Mouse (Mus musculus): ENCODE data around the gene Psrc1. TPM values are rescaled to one million over a fixed set of nuclear protein-coding genes. Genes with fewer than 3 reads are reported as not detected.

The Psrc1 gene
- polyA plus RNA-seq, 1 experiment from 2014 or later: 3.5 TPM

DNA sequence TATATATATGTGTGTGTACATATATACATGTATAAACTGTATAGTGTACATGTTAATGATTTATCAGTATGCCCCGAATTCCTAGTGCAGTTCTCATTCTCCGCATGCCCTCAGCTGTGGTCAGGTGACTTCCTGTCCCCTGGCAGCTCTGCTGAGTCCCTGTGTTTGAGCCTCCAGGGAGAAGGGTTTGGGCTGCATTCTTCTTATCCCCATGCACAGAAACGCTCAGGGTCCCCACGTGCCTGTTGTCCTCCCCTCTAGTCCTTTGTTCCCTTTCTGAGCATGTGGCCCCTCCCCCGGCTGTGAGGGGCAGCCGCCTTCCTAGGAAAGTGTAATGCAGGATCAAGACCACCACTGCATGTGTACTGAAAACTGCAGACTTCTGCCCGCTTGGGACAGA, 22.7 kb upstream of the Psrc1 start:
- Histone ChIP-seq H3K36me3 (ENCODE audit: control insufficient read depth, insufficient read depth, low read length) (peaks cover 18% of the 10 kb centered on the region), H3K4me1 (ENCODE audit: control insufficient read depth, insufficient read depth, low read length) (no peaks in the 10 kb centered on the region), H3K9me3 (ENCODE audit: control insufficient read depth, low read length) (no peaks in the 10 kb centered on the region), H3K9ac (replicated peaks; ENCODE audit: low read depth, low read length) (no peak overlapping the region), H3K27me3 (ENCODE audit: control insufficient read depth, insufficient read depth, low read length) (no peaks in the 10 kb centered on the region), H3K27ac (ENCODE audit: low read depth, low read length) (no peak overlapping the region), H3K4me2 (ENCODE audit: low read depth, low read length) (no peak overlapping the region), H3K4me3 (ENCODE audit: low read depth, low read length) (no peak overlapping the region)
- 13% methylated on average over 7 of the region's 7 CpGs for WGBS
- ATAC-seq (ENCODE audit: low read depth): no peak

DNA sequence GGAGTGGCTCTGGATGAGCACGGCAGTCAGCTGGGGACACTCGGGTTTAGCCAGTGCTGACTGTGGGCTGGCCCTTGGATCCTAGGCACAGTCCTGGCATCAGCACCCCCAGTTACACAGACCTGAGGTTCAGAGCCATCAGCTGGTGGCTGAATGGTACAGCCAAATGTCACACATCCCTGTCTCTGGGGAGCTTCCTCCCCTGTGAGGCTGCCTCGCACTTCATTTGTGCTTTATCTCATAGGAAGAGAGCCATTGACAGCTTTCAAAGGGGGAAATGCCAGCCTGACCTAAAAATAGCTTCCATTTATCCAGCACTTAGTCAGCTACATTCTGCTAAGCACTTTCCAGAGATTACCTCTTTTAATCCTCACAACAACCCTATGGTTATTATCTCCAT, 20.0 kb upstream of the Psrc1 start:
- no peaks in the 10 kb centered on the region for H3K27me3 ChIP-seq (ENCODE audit: control insufficient read depth, insufficient read depth, low read length)
- 73% methylated on average over 3 of the region's 3 CpGs for WGBS
- no peak overlapping the region for H3K4me2 ChIP-seq (ENCODE audit: low read depth, low read length)
- H3K9ac ChIP-seq (replicated peaks; ENCODE audit: low read depth, low read length): no peak overlapping the region
- H3K9me3 ChIP-seq (ENCODE audit: control insufficient read depth, low read length): no peaks in the 10 kb centered on the region
- no peak for ATAC-seq (ENCODE audit: low read depth)
- H3K36me3 ChIP-seq (ENCODE audit: control insufficient read depth, insufficient read depth, low read length): no peaks in the 10 kb centered on the region
- no peak overlapping the region for H3K4me3 ChIP-seq (ENCODE audit: low read depth, low read length)
- no peak overlapping the region for H3K27ac ChIP-seq (ENCODE audit: low read depth, low read length)
- no peaks in the 10 kb centered on the region for H3K4me1 ChIP-seq (ENCODE audit: control insufficient read depth, insufficient read depth, low read length)

DNA sequence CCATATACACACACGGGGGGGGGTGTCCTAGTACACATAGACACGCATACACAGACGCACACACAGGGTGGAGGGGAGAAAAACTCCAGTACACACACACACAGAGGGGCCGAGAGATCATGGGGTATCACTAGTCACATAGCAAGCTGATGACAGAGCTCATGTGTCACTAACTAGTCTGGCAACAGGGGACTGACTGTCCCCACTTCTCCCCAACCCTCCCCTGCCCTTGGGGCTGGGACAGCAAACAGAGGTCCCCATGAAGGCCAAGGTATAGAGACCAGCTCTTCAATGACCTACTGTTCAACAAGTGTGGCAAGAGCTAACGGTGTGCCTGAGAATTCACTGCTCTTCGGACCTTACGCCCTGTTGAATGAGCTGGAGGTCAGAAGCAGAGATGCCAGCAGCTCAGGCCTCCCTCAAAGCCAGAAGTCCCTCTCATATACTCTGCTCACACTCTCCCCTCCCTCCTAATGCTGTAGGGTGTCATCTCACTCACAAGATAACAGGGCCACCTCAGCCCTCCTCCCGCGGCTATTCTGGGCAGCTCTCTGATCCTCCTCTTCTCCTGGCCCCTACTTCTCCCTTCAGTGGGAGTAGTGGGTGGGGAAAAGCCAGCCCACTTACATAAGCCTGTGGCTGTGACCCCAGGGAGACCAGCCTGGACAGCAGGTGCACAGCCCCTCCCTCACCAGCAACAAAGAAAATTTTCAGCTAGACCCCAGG, 19.2 kb upstream of the Psrc1 start, which contains the start of gene Mybphl:
TSS of gene Mybphl (plus strand) at position 642 of the 726 bp plus-strand sequence.
- no peaks in the 10 kb centered on the region for H3K27me3 ChIP-seq (ENCODE audit: control insufficient read depth, insufficient read depth, low read length)
- no peaks in the 10 kb centered on the region for H3K9me3 ChIP-seq (ENCODE audit: control insufficient read depth, low read length)
- WGBS: 76% methylated on average over 9 of the region's 9 CpGs
- no peak within 1 kb of the TSS for H3K9ac ChIP-seq (replicated peaks; ENCODE audit: low read depth, low read length)
- no peak; the same call in 1 of the 2 replicates for ATAC-seq (ENCODE audit: low read depth)
- no peak within 1 kb of the TSS for H3K4me2 ChIP-seq (ENCODE audit: low read depth, low read length)
- no peaks in the 10 kb centered on the region for H3K4me1 ChIP-seq (ENCODE audit: control insufficient read depth, insufficient read depth, low read length)
- no peak within 1 kb of the TSS for H3K4me3 ChIP-seq (ENCODE audit: low read depth, low read length)
- H3K36me3 ChIP-seq (ENCODE audit: control insufficient read depth, insufficient read depth, low read length): no peaks in the 10 kb centered on the region
- H3K27ac ChIP-seq (ENCODE audit: low read depth, low read length): no peak within 1 kb of the TSS

DNA sequence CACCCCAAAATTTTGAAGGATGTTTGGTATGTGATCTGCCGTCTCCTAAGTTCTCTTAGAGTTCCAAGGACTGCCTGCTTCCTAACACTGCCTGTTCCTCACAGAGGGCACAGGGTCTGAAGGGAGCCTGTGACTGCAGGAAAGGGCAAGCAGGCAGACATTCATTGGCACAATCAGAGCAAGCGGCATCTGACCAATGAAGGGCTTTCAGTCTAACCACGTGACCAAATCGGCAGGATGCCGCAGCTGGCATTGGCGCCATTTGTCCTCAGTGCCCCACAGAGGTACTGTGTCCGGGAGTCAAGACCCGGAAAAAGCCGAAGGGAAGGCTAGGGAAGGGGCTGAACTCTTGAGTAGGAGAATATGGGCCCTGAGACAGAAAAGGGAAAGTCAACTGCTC, 16.5 kb upstream of the Psrc1 start:
- H3K4me1 ChIP-seq (ENCODE audit: control insufficient read depth, insufficient read depth, low read length): no peaks in the 10 kb centered on the region
- no peaks in the 10 kb centered on the region for H3K36me3 ChIP-seq (ENCODE audit: control insufficient read depth, insufficient read depth, low read length)
- peak; percentile 60 for ATAC-seq (ENCODE audit: low read depth)
- no peaks in the 10 kb centered on the region for H3K27me3 ChIP-seq (ENCODE audit: control insufficient read depth, insufficient read depth, low read length)
- H3K9me3 ChIP-seq (ENCODE audit: control insufficient read depth, low read length): no peaks in the 10 kb centered on the region
- H3K4me2 ChIP-seq (ENCODE audit: low read depth, low read length): peak overlapping the region; percentile 27
- no peak overlapping the region for H3K27ac ChIP-seq (ENCODE audit: low read depth, low read length)
- 64% methylated on average over 9 of the region's 9 CpGs for WGBS
- peak overlapping the region; percentile 4; the same call in 1 of the 2 replicates for H3K4me3 ChIP-seq (ENCODE audit: low read depth, low read length)
- no peak overlapping the region for H3K9ac ChIP-seq (replicated peaks; ENCODE audit: low read depth, low read length)

DNA sequence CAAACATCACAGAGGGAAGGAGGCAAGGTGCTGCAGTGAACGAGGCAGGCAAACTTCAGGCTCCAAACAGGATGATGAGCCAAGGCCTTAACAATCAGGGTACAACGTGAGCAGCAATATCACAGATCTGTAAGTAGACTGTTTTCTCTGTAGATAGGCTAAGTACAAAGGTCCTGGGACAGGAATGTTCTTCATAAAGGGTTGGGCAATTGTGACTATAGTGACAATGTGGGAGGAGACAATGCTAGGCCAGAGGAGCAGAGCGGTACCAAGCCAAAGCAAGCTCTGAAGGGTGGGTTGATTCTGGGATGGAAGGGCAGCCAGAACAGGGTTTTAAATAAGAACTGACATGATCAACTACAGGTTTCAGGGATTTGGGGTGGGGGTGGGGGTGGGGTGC, 15.8 kb upstream of the Psrc1 start:
- no peaks in the 10 kb centered on the region for H3K4me1 ChIP-seq (ENCODE audit: control insufficient read depth, insufficient read depth, low read length)
- H3K27ac ChIP-seq (ENCODE audit: low read depth, low read length): no peak overlapping the region
- 88% methylated on average over 3 of the region's 3 CpGs for WGBS
- no peak for ATAC-seq (ENCODE audit: low read depth)
- no peaks in the 10 kb centered on the region for H3K36me3 ChIP-seq (ENCODE audit: control insufficient read depth, insufficient read depth, low read length)
- H3K27me3 ChIP-seq (ENCODE audit: control insufficient read depth, insufficient read depth, low read length): no peaks in the 10 kb centered on the region
- no peak overlapping the region for H3K9ac ChIP-seq (replicated peaks; ENCODE audit: low read depth, low read length)
- H3K4me2 ChIP-seq (ENCODE audit: low read depth, low read length): no peak overlapping the region
- no peak overlapping the region for H3K4me3 ChIP-seq (ENCODE audit: low read depth, low read length)
- H3K9me3 ChIP-seq (ENCODE audit: control insufficient read depth, low read length): no peaks in the 10 kb centered on the region

DNA sequence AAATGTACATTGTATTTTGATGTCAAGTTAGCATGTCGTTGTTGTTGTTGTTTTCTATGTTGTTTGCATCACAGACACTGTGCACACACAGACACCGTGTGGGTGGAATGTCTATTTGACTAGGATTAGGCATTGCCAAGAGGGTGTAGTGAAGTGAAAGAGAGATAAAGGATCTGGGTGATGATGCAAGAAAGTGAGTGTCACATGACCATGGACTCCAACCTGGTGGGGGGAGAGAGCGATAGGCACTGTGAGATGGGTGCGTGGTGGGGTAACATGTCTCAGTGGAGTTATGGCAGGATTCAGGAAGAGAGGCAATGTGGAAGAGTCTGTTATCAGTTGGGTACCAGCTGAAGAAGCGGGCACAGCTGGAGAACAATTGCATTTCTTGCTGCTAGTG, 14.9 kb upstream of the Psrc1 start:
- Histone ChIP-seq H3K27me3 (ENCODE audit: control insufficient read depth, insufficient read depth, low read length) (no peaks in the 10 kb centered on the region), H3K4me3 (ENCODE audit: low read depth, low read length) (no peak overlapping the region), H3K4me1 (ENCODE audit: control insufficient read depth, insufficient read depth, low read length) (no peaks in the 10 kb centered on the region), H3K27ac (ENCODE audit: low read depth, low read length) (no peak overlapping the region), H3K4me2 (ENCODE audit: low read depth, low read length) (no peak overlapping the region), H3K36me3 (ENCODE audit: control insufficient read depth, insufficient read depth, low read length) (no peaks in the 10 kb centered on the region), H3K9me3 (ENCODE audit: control insufficient read depth, low read length) (no peaks in the 10 kb centered on the region), H3K9ac (replicated peaks; ENCODE audit: low read depth, low read length) (no peak overlapping the region)
- 85% methylated on average over 5 of the region's 5 CpGs for WGBS
- ATAC-seq (ENCODE audit: low read depth): no peak

DNA sequence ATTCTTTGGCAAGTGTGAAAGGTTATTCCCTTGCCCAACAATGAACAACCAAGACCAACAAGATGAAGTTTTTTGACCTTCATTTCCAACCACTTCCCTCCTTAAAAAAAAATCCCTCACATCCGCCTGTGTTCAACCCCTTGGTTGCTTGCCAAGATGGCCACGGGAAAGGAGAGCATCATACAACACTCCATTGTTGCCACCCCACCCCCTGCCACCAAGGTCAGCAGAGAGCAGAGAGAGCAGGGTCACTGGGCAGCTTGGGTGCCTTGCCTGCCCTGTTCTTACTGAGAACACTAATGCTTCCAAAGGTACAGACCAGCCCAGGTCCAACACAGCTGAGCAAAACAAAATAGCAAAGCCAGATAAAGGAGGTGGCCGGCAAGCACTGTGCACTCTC, 11.4 kb upstream of the Psrc1 start:
- 55% methylated on average over 3 of the region's 3 CpGs for WGBS
- H3K4me1 ChIP-seq (ENCODE audit: control insufficient read depth, insufficient read depth, low read length): no peaks in the 10 kb centered on the region
- H3K4me3 ChIP-seq (ENCODE audit: low read depth, low read length): no peak overlapping the region
- no peak overlapping the region for H3K9ac ChIP-seq (replicated peaks; ENCODE audit: low read depth, low read length)
- no peak for ATAC-seq (ENCODE audit: low read depth)
- no peak overlapping the region for H3K27ac ChIP-seq (ENCODE audit: low read depth, low read length)
- no peak overlapping the region for H3K4me2 ChIP-seq (ENCODE audit: low read depth, low read length)
- H3K27me3 ChIP-seq (ENCODE audit: control insufficient read depth, insufficient read depth, low read length): no peaks in the 10 kb centered on the region
- no peaks in the 10 kb centered on the region for H3K36me3 ChIP-seq (ENCODE audit: control insufficient read depth, insufficient read depth, low read length)
- no peaks in the 10 kb centered on the region for H3K9me3 ChIP-seq (ENCODE audit: control insufficient read depth, low read length)

DNA sequence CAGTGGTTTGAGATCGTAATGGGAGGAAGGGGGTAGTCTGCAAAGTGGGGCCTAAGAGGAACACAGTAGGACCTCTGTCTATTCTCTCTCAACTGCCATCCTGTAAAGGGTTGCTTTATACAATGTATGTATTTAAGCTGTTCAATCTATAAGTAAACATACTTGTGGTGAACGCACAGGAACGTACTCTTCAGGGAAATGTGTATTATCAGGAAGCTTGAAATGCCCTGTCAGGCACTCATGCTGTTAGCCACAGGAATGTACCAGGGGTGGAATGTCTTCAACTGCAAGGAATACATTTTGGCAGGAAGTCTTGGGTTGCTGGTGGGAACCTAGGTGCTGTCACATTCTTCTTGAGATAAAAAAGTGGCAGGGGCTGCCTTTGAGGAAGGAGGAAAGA, 10.9 kb upstream of the Psrc1 start:
- Histone ChIP-seq H3K27ac (ENCODE audit: low read depth, low read length) (no peak overlapping the region), H3K4me2 (ENCODE audit: low read depth, low read length) (no peak overlapping the region), H3K36me3 (ENCODE audit: control insufficient read depth, insufficient read depth, low read length) (no peaks in the 10 kb centered on the region), H3K27me3 (ENCODE audit: control insufficient read depth, insufficient read depth, low read length) (no peaks in the 10 kb centered on the region), H3K9ac (replicated peaks; ENCODE audit: low read depth, low read length) (no peak overlapping the region), H3K4me3 (ENCODE audit: low read depth, low read length) (no peak overlapping the region), H3K4me1 (ENCODE audit: control insufficient read depth, insufficient read depth, low read length) (no peaks in the 10 kb centered on the region), H3K9me3 (ENCODE audit: control insufficient read depth, low read length) (no peaks in the 10 kb centered on the region)
- no peak for ATAC-seq (ENCODE audit: low read depth)
- WGBS: 80% methylated on average over 3 of the region's 3 CpGs

DNA sequence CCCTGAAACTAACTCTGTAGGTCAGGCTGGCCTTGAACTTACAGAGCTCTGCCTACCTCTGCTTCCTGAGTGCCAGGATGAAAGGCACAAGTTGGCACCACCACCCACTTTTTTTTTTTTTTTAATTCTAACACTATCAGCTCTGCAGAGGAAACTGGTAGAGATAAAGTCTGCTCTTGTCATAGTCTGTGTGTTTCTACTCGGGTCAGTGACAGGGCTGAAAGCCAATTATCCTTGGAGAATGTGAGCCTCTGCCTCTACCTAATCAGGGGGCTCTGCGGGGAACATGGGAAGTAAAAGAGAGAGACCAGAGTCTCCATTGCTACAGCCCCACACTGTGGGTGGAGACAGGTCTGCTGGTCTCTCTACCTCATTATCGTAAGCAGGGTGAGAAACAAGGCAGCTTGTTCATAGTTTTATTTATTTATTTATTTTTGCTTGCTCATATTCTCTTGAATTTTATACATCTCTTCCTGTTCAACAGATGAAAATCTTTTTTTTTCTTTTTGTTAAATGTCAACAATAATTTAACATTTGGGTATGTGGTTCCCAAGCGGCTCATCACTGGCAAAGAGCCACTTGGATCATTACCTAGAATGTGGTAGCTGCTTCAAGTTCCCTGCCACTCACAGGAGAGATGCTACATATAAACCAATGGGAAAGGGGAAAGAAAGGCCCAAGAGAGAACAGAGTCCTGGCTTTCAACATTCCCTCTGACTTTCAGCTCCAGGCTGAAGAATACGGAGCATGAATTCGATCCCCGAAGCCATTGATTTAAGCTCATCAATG, 4.6 kb upstream of the Psrc1 start:
- no peak overlapping the region for H3K4me3 ChIP-seq (ENCODE audit: low read depth, low read length)
- H3K9me3 ChIP-seq (ENCODE audit: control insufficient read depth, low read length): no peaks in the 10 kb centered on the region
- H3K4me1 ChIP-seq (ENCODE audit: control insufficient read depth, insufficient read depth, low read length): no peaks in the 10 kb centered on the region
- H3K27me3 ChIP-seq (ENCODE audit: control insufficient read depth, insufficient read depth, low read length): no peaks in the 10 kb centered on the region
- 64% methylated on average over 7 of the region's 7 CpGs for WGBS
- no peak for ATAC-seq (ENCODE audit: low read depth)
- no peaks in the 10 kb centered on the region for H3K36me3 ChIP-seq (ENCODE audit: control insufficient read depth, insufficient read depth, low read length)
- no peak overlapping the region for H3K4me2 ChIP-seq (ENCODE audit: low read depth, low read length)
- no peak overlapping the region for H3K9ac ChIP-seq (replicated peaks; ENCODE audit: low read depth, low read length)
- H3K27ac ChIP-seq (ENCODE audit: low read depth, low read length): no peak overlapping the region

All from neural tube, embryonic 14.5 days (tissue).